Mouse (Mus musculus) cerebellum, adult 11 months (tissue): ENCODE results near the gene Sntg2.

Experiments
- DNase-seq: peaks from one replicate; pipeline ENCODE4 v3.0.0; 2022

The Sntg2 gene

DNA sequence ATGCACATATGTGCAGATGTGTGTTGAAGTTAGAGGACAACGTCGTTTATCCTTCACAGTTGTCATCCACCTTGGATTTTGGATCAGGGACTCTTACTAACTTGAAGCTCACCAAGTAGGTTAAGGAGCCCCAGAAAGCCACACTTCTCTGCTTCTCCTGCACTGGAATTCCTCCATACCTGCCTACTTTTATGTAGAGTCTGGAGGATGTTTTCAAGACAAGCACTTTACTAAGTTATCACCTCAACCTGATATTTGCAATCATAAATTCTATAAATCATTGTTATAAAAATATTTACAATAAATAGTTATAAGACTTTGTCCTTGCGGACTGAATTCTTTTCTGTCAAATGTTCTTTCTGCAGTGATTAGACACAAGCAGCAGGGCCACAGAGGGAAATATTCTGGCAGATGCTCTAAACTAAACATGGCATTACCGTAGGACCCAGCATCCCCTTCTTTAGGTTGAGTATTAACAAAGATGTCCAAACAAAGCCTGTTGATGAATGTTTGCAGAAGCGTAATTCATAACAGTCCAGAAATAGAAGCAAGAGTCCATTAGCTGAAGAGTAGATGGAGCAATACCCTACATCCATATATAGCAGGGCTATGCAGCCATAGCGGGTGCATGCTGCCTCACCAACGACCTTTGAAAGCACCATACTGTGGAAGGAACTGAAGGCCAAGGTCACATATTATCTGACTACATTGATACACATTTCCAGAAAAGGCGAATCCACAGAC lies 100.8 kb downstream of the Sntg2 start:
- DNase-seq = no peak

DNA sequence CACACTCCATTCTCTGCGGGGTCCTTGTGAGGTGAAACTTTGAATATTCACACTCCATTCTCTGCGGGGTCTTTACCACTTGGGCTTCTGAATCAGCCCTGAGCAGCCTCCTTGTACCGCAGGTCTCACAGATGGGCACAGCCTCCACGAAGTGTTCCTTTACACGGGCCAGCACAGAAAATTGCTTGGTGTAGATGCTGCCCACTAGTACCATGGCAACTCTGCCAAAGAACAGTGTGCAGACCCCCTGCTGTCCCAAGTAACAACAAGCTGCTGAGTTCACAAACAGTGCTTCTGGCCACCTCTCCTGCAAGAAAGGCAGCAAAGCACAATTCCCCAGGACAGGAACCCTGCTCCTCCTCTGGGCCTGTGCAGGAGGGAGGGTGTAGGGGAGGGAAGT lies 109.0 kb downstream of the Sntg2 start:
- DNase-seq = no peak

DNA sequence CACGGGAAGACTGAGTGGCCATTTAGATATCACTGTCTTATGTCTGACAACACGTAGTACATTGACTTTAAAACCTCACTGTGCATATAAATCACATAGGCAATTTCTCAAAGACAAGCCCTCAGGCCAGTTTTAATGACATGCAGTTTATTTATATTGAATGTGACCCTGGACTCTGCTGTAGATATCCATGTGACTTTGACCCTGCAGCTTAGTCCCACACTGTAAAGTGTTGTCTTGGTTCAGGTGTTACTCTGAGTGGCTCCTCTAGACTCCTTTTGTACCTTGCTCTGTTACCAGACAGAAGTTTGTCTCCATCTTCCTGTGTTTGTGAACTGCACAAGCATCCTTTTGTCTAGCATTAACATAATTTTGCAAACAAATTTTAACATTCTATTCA lies 112.0 kb downstream of the Sntg2 start:
- DNase-seq = no peak

DNA sequence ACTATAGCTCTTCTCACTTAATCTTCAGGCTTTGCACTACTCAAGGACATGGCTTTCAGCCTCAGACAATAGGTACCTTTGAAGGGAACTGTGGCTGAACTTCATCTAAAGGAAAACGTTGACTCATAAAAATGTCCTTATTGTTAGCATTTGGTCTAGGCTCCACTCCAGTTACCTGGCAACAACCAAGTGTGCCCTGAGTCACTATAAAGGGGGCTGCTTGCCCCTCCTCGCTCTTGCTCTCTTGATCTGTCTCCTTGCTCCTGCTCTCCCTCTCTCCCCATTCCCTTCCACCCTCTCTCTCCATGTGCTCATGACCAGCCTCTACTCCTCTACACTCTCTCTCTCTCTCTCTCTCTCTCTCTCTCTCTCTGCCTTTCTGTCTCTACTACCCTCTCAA lies 114.5 kb downstream of the Sntg2 start:
- DNase-seq = no peak

DNA sequence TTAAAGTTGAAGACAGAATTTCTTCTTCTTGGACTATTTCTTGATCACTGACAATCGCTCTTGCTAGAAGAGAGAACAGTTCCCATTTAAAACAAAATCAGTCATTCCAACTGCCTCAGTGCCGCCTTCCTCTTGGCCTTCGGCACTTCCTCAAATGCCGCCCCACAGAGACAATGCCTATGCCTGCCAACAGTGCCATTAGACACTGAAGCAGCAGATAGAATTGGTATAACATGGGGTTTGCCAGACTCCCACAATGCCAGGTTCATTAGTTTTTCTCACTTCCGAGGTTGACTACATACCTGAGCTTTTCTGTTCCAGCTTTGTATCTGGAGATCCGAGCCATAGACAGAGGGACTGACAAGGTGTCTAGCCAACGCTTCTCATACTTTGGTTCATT lies 115.5 kb downstream of the Sntg2 start:
- no peak for DNase-seq

DNA sequence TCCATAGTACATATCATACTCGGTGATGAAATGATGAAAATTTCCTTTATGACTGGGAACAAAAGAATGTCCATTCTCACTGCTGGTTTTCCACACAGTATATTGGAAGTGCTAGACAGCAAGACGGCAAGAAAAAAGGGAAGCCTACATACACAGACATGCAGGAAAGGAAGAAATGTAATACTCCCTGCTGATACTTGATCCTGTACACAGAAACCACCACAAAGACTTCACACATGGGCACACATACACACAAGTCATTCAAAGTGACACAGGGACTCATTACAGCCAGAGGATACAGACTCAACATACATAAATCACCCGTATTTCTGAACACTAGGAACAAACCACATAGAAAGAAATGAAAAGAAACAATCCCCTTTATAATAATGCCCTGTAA lies 117.0 kb downstream of the Sntg2 start:
- DNase-seq = no peak

DNA sequence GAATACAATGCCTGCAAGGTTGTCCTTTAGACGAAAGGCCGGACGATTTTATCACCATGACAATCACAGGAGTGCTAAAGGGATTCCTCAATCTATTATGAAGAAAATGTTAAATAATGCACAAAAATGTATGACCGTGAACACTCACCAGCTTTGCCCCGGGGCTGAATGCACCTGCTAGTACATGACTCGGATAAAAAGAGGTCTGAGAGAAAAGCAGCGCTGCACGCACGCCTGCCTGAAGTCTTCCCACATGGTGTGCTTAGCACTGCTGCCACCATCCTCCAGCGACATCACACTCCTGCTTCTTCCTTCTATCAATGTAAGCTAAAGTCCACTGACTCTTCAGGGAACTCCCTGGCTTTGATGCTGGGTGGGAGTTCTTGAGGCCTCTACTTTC lies 118.6 kb downstream of the Sntg2 start:
- DNase-seq = no peak

DNA sequence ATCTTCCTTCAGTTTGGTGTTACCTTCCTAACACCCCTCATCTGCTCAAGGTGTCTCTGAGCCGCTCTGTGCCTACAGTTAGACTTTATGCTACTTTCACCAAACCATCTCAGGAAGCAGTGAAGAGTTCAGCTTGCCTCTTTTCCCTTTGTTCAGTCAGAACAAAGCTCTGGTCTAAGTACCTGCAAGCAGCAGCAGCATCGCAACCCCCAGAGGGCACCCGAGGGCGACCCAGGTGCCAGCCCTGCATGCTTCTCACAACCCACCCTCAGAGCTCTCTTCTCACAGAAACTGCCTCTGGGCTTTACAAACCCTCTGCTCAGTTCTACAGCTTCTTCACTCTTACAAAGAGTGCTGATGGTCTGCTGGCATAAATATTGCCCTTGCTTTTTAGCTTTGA lies 120.8 kb downstream of the Sntg2 start:
- DNase-seq = no peak

DNA sequence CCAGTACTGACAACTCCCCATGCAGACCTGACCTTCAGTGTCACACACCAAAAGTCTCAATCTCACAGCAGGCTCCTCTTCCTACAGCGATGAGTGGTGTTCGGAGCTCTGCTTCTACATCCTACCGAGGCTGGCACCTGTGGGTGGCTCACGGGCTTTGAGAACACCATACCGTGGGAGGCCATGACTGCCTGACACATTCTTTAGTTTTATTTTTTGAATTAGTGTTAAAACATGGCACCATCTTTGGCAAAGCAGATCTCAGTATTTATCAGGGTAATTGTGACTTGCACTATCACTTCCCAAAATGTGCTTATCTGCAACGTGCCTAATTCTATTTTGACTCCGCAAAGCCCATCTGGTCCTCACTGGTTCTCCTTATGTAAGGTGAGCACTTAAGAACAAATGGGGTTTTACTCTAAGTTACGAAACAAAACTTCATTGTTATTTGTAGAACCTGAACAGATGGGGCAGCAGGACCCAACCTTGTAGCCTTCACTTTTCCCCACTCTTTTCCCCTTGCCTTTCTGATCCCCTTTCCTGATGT lies 121.8 kb downstream of the Sntg2 start:
- no peak for DNase-seq

DNA sequence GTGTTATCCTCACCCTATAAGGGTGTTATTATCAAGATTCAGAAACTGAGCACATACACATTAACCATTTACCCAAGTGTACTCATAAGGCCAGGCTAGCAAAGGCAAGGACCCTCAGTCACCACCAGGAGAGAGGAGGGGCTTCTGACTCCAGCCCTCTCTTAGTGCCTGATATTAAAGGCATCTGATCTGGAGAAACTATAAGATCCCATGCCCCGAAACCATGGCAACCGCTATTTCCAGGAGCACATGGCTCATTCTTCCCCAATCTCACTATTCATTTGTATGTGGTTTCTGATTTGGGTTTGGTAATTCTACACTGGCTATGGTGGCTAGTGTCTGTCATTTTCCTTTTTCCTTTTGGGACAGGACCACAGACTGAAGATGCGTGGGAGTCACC lies 124.1 kb downstream of the Sntg2 start:
- DNase-seq = no peak

DNA sequence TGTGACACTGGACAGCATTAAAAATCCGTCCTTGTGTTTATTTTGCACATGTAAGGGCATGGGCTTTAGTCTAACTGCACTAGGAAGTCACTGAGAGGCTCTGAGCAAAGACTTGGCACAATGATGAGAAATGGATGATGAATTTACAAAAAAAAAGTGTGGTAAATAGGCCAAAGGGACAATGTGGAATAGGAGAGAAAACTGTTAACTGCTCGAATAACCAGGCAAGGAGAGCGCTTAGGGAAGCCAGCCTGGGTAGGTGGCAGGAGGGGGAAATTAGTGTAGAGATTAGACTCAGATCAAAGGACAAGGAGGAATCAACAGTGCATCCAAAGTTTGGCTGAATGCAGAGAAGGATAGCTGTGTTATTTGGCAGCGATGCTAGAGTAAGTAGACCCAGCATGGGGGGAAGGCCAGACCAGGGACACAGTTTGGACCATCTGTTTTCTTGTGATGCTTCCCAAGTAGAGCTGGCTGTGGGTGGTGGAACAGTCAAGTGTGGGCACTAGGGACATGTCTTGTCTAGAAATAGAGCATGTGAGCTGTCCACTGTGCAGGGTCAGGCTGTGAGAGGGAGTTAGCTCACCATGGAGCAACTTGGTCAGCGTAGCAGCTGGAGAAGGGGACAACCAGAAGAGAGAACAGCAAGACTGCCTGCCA lies 126.8 kb downstream of the Sntg2 start:
- peak; percentile 2 for DNase-seq

DNA sequence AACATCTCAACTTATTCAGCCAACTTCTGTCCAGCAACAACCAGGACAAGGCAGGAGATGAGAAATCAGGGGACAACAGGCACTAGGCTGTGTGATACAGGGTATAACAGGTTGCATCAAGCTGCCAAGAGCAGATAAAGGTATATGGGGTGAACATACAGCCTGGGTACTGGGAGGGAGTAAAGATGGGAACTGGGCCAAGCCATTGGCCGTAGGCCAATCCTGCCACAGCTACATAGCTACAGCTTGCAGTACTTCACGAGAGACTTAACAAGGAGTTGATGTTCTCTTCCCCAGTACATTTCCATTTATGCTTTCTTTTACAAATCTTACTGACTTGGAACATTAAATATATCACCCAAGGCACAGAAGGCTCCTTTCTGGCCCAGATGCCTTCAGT lies 129.0 kb downstream of the Sntg2 start:
- DNase-seq = no peak

DNA sequence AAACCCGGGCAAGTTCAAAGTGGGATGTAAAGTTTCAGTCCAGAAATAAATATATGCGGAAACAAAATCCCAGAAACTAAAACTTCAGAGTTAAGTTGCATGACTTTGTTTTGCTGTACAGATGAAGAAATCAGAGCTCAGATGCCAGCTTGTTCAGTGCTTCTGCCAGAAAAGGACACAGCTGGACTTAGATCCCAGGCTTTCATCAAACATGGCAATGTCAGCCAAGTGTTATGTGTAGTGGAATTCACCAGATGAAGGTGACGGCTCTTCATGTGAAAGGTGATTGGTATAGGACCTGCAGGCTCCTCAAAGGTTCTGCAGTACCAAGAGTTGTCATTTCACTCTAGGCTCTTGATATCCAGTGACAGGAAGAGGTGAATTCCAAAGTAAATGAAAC lies 132.3 kb downstream of the Sntg2 start:
- no peak for DNase-seq

DNA sequence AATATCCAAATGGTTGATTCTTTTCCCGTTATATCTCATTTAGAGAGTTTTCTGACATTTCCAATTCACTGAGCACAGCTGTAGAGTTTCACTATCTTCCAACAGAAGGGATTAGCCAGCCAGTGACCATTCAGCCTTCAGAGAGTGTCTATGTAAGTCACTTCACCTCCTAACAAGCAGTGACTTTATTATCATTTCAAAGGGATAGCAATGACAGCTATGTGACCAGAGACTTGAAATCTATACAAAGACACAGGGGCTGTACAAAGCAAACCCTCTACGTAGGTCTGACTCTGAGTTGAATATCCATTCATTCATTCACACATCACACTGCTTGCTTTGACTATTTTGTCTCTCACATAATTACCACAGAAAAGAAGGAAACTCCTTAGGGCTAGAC lies 138.2 kb downstream of the Sntg2 start:
- no peak for DNase-seq

DNA sequence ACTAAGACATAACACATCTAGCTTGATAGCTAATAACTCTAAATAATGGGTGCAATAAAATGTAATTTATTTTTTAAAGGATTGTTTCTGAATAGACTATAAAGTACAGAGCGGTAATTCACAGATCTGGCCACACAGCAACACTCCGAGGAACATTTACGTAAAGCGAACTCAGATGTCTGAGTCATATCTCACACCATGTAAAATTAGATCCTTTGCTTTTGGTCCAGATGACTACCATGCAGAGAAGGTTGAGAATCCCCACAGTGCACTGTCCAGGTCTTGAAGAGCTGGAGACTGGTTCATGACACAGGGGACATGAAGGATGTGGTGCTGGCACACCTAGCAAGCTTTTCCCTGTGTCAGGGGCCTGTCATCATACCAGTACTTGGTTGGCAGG lies 145.2 kb downstream of the Sntg2 start:
- no peak for DNase-seq

DNA sequence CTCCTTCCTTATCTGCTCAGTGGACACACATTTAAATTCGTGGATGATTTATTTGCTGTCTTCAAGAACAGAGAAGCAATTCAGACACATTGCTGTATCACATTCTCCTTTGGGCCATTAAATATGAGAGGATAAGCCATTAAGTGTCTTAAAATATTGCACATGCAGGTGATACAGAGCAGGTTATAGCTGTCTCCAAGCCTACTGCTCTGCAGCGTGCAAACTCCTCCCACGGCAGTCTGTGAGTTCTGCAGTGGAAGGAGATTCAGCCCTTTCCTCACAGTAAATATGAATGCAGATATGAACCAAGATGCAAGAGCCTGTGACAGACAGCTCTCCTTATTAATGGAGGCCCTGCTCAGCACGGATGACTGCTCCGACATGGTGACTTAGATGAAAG lies 146.9 kb downstream of the Sntg2 start:
- no peak for DNase-seq

DNA sequence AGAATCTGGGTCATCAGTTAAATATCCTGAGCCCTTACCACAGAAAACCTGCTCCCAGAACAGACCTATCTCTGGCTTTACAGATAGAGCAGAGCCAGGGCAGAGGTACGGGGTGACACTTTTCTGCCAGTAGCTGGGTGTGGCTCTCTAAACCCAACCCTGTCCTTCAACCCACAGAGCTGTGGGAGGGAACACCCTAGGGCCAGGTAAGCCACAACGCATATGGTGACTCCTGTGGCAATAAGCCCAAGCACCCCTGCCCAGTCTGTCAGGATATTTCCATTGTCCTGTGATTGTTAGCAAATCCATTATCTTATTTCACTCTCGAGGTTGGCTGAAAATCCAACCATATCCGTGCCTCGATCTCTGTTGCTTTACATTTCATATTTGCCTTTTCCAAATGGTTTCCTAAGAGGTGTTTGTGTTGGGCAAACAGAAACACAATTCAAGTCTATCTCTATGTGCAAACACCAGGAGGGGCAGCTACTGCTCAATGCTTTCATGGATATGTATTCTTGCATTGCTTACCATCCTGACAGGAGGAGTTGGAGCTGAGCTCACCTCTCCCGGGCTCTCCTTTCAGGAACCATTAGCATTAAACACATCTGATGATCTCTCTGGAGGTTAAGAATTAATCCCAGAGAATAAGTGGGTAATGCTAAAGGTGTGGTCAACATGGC lies 156.3 kb downstream of the Sntg2 start:
- no peak for DNase-seq

DNA sequence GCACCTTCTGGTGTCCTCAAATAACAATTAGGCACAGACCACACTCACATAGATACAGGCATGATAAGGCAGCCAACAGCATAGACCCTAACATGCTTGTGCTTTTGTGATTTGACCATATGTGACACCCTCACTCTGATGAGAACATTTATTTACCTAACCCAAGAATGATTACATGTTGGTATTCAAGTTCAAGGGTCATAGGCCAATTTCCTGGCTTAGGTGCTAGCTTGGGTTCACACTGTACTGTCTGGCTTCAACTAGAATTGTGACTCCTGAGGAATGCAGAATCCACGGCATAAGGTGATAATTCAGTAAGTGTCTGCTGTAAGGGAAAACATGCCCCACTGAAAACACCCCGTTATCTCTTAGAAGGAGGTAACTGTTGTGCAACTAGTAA lies 158.4 kb downstream of the Sntg2 start:
- DNase-seq = no peak

DNA sequence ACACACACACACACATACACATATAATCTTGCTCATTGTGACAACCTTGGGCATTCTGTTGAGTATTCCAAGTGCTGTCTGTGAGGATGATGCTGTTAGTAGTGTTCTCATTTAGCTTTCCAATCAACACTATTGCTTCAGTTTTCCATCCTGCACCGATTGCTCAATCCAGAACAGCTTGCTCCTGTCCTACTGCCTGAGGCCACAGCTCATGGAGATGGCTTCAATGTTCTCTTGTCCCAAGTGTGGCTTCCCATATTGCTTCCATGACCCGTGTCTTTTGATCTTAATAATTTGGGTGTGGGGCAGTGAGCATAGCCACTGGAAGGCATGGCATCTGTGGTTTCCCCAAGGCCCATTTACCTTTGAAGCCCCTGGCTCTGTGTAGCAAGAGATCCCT lies 162.8 kb downstream of the Sntg2 start:
- DNase-seq = no peak

DNA sequence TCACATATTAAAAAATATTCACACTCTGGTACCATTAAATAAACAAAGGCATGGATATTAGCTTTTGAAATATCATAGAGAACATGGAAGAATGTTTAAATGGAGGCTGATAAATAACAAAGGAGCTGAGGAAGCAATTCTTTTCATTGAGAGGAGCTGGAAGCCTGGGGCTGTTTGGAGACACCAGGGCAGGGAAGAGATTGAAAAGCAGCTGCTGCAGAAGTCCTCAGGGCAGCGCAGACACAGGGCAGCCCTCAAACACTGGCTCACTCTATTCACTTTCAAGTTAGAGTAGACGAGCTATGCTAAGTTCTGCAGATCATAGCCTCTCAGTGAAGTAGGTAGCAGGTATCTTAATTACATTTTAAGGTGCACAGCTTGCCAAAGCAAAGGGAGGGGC lies 164.6 kb downstream of the Sntg2 start:
- no peak for DNase-seq

DNA sequence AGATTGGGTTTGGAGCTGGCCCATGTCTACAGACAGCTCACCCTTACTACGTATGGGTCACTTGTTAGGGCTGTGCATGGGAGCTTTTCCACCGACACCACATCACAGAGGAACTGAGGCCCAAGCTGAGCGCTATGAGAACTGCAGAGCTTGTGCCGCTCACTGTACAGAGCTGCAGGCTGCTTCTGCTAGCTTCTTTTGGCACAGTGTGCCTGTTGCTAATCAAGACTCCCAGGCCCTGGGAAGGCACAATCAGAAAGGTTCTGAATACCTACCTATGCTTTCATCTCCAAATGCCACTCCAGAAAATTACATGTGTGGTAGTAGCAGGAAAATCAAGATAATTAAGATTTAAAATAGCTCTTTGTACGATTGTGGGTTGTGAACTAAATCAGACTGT lies 165.1 kb downstream of the Sntg2 start:
- DNase-seq = no peak

DNA sequence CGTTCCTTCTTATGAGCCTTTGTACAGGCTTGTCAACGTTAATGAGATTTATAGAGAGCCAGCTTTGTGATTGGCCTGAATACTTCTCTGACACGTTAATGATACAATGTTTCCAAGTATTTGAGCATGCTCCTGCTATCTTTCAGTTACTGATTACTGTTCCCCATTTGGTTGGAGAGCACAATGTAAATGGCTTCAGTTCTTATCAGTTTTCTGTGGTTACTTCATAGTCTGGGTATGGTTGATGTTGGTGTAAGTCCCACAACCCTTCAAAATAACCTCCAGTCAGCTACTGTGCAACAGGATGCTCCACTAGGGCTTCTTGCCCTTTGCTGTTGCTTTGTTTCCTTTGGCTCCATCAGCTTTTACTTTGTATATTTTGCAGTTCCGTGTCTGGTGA lies 168.7 kb downstream of the Sntg2 start:
- no peak for DNase-seq

DNA sequence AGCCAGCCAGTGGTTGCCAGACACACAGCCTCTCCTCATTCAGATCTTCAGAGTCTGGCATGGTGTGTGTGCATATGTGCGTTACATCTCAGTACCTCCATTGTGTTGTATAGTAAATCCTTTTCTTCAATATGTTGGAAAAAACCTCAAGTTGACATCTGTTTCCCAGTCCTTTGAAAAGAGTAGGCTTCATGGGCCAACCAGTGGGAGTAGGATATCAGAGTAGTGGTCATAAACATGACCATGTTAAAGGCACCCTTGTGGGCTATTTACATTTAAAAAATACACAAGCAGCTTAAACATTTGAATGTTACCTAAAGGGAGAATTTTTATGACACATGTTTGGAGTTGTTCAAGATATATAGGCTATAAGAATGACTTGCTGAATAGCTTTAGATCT lies 170.4 kb downstream of the Sntg2 start:
- DNase-seq = no peak

DNA sequence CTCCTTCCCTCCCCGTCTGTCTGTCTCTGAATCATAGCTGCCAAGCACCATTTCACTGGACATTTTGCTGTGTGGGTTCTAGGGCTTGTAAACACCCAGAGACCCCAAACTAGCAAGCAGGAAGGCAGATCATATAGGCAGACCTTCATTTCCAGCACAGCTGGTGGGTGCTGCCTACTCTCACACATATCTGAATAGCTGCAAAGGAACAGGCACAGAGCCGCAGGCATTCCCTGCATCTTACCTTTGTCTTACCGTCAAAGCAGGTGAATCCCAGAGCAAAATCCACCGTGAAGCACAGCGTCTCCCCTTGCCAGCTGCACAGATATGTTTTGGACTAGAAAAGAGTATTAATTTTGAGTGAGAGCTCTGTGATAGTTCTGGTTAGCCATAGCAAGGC lies 172.1 kb downstream of the Sntg2 start:
- DNase-seq = no peak
